Mouse (Mus musculus): Measurements from ENCODE around the gene Nrap. TPM values are rescaled to one million over a fixed set of nuclear protein-coding genes. Genes with fewer than 3 reads are reported as not detected.
"Not testable (repeated sequence)": the region's sequence is repeated elsewhere in the genome, so short reads cannot be mapped to it uniquely, and the experiment has no call there.

Nrap gene
- polyA plus RNA-seq, 1 experiment from 2014 or later: 0.14 TPM

GRCm38 (mm10) chr19:56424606-56425395, 35.0 kb upstream of the Nrap start:
- ATAC-seq (replicated peaks; ENCODE audit: low FRiP score) (no peak), DNase-seq (ENCODE audit: low spot score) (no peak)
- no peaks in the 10 kb centered on the region for H3K4me1 ChIP-seq (replicated peaks; ENCODE audit: control insufficient read depth, insufficient read depth, low read length)
- H3K27me3 ChIP-seq (replicated peaks; ENCODE audit: control insufficient read depth, insufficient read depth, low read length): no peaks in the 10 kb centered on the region
- H3K4me3 ChIP-seq (ENCODE audit: low read depth, low read length): no peak overlapping the region
- H3K9ac ChIP-seq (ENCODE audit: low read depth, low read length): no peak overlapping the region
- H3K36me3 ChIP-seq (ENCODE audit: control insufficient read depth, insufficient read depth, low read length): no peaks in the 10 kb centered on the region
- no peak overlapping the region for H3K4me2 ChIP-seq
- H3K27ac ChIP-seq (ENCODE audit: low read depth, low read length): no peak overlapping the region
- 85% methylated on average over 17 of the region's 17 CpGs for WGBS
- no peaks in the 10 kb centered on the region for H3K9me3 ChIP-seq (ENCODE audit: control insufficient read depth, low read length)

DNA sequence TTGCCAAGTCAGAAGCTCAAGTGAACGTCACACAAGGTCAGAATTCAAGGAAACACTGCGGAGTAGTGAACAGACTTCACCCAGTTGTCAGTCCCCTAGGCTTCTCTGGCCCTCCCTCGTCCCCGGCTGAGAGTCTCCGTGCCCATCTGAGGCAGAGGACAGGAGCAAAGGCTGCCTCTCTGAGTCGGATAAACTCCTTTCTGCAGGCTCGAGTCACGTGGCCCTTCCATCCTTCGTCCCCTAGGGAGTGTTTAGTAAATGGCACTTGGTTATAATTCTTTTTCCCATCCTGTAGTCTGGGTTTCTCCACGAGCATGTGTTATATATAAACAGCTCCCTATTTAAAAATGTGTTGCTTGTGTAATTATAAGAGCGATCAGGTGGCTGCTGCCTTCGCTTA, 33.5 kb upstream of the Nrap start:
- no peak overlapping the region for H3K4me3 ChIP-seq (ENCODE audit: low read depth, low read length)
- H3K27me3 ChIP-seq (replicated peaks; ENCODE audit: control insufficient read depth, insufficient read depth, low read length): no peaks in the 10 kb centered on the region
- H3K4me1 ChIP-seq (replicated peaks; ENCODE audit: control insufficient read depth, insufficient read depth, low read length): no peaks in the 10 kb centered on the region
- H3K9ac ChIP-seq (ENCODE audit: low read depth, low read length): no peak overlapping the region
- H3K27ac ChIP-seq (ENCODE audit: low read depth, low read length): no peak overlapping the region
- no peaks in the 10 kb centered on the region for H3K9me3 ChIP-seq (ENCODE audit: control insufficient read depth, low read length)
- no peak overlapping the region for H3K4me2 ChIP-seq
- no peak for ATAC-seq (replicated peaks; ENCODE audit: low FRiP score)
- no peaks in the 10 kb centered on the region for H3K36me3 ChIP-seq (ENCODE audit: control insufficient read depth, insufficient read depth, low read length)
- WGBS: 78% methylated on average over 12 of the region's 12 CpGs
- no peak for DNase-seq (ENCODE audit: low spot score)

GRCm38 (mm10) chr19:56422476-56423338, 32.9 kb upstream of the Nrap start:
- peak; percentile 72 for DNase-seq (ENCODE audit: low spot score)
- Histone ChIP-seq H3K4me2 (no peak overlapping the region), H3K27ac (ENCODE audit: low read depth, low read length) (no peak overlapping the region), H3K9ac (ENCODE audit: low read depth, low read length) (no peak overlapping the region), H3K36me3 (ENCODE audit: control insufficient read depth, insufficient read depth, low read length) (no peaks in the 10 kb centered on the region), H3K9me3 (ENCODE audit: control insufficient read depth, low read length) (no peaks in the 10 kb centered on the region), H3K27me3 (replicated peaks; ENCODE audit: control insufficient read depth, insufficient read depth, low read length) (no peaks in the 10 kb centered on the region), H3K4me3 (ENCODE audit: low read depth, low read length) (no peak overlapping the region), H3K4me1 (replicated peaks; ENCODE audit: control insufficient read depth, insufficient read depth, low read length) (no peaks in the 10 kb centered on the region)
- no peak for ATAC-seq (replicated peaks; ENCODE audit: low FRiP score)
- 46% methylated on average over 14 of the region's 14 CpGs for WGBS

- ATAC-seq (replicated peaks; ENCODE audit: low FRiP score): no peak
- Histone ChIP-seq H3K27ac (ENCODE audit: low read depth, low read length) (no peak overlapping the region), H3K4me2 (no peak overlapping the region), H3K9me3 (ENCODE audit: control insufficient read depth, low read length) (no peaks in the 10 kb centered on the region), H3K4me3 (ENCODE audit: low read depth, low read length) (no peak overlapping the region), H3K27me3 (replicated peaks; ENCODE audit: control insufficient read depth, insufficient read depth, low read length) (no peaks in the 10 kb centered on the region), H3K4me1 (replicated peaks; ENCODE audit: control insufficient read depth, insufficient read depth, low read length) (no peaks in the 10 kb centered on the region), H3K9ac (ENCODE audit: low read depth, low read length) (no peak overlapping the region), H3K36me3 (ENCODE audit: control insufficient read depth, insufficient read depth, low read length) (no peaks in the 10 kb centered on the region)
- no peak for DNase-seq (ENCODE audit: low spot score)
- 85% methylated on average over 3 of the region's 3 CpGs for WGBS
These were observed 30.5 kb upstream of the Nrap start for GRCm38 (mm10) chr19:56420345-56420744.

- no peaks in the 10 kb centered on the region for H3K9me3 ChIP-seq (ENCODE audit: control insufficient read depth, low read length)
- no peak for ATAC-seq (replicated peaks; ENCODE audit: low FRiP score)
- 80% methylated on average over 9 of the region's 9 CpGs for WGBS
- no peaks in the 10 kb centered on the region for H3K36me3 ChIP-seq (ENCODE audit: control insufficient read depth, insufficient read depth, low read length)
- no peaks in the 10 kb centered on the region for H3K4me1 ChIP-seq (replicated peaks; ENCODE audit: control insufficient read depth, insufficient read depth, low read length)
- H3K27ac ChIP-seq (ENCODE audit: low read depth, low read length): no peak overlapping the region
- no peak overlapping the region for H3K9ac ChIP-seq (ENCODE audit: low read depth, low read length)
- no peak for DNase-seq (ENCODE audit: low spot score)
- no peaks in the 10 kb centered on the region for H3K27me3 ChIP-seq (replicated peaks; ENCODE audit: control insufficient read depth, insufficient read depth, low read length)
- no peak overlapping the region for H3K4me2 ChIP-seq
- no peak overlapping the region for H3K4me3 ChIP-seq (ENCODE audit: low read depth, low read length)
These were observed 29.6 kb upstream of the Nrap start for GRCm38 (mm10) chr19:56419452-56419851.

- DNase-seq (ENCODE audit: low spot score): no peak
- no peaks in the 10 kb centered on the region for H3K36me3 ChIP-seq (ENCODE audit: control insufficient read depth, insufficient read depth, low read length)
- H3K4me2 ChIP-seq: no peak overlapping the region
- 84% methylated on average over 4 of the region's 4 CpGs for WGBS
- no peak overlapping the region for H3K9ac ChIP-seq (ENCODE audit: low read depth, low read length)
- H3K4me1 ChIP-seq (replicated peaks; ENCODE audit: control insufficient read depth, insufficient read depth, low read length): no peaks in the 10 kb centered on the region
- no peak overlapping the region for H3K4me3 ChIP-seq (ENCODE audit: low read depth, low read length)
- H3K27me3 ChIP-seq (replicated peaks; ENCODE audit: control insufficient read depth, insufficient read depth, low read length): no peaks in the 10 kb centered on the region
- no peak overlapping the region for H3K27ac ChIP-seq (ENCODE audit: low read depth, low read length)
- ATAC-seq (replicated peaks; ENCODE audit: low FRiP score): no peak
- no peaks in the 10 kb centered on the region for H3K9me3 ChIP-seq (ENCODE audit: control insufficient read depth, low read length)
These were observed 28.6 kb upstream of the Nrap start for GRCm38 (mm10) chr19:56418404-56418803.

GRCm38 (mm10) chr19:56409884-56410283, 20.0 kb upstream of the Nrap start:
- not testable (repeated sequence) for H3K4me2 ChIP-seq; H3K27me3 ChIP-seq (replicated peaks; ENCODE audit: control insufficient read depth, insufficient read depth, low read length); H3K4me3 ChIP-seq (ENCODE audit: low read depth, low read length); DNase-seq (ENCODE audit: low spot score); H3K4me1 ChIP-seq (replicated peaks; ENCODE audit: control insufficient read depth, insufficient read depth, low read length); H3K9ac ChIP-seq (ENCODE audit: low read depth, low read length); ATAC-seq (replicated peaks; ENCODE audit: low FRiP score); H3K36me3 ChIP-seq (ENCODE audit: control insufficient read depth, insufficient read depth, low read length); H3K27ac ChIP-seq (ENCODE audit: low read depth, low read length); H3K9me3 ChIP-seq (ENCODE audit: control insufficient read depth, low read length)
- 90% methylated on average over 4 of the region's 4 CpGs for WGBS

- Histone ChIP-seq H3K4me1 (replicated peaks; ENCODE audit: control insufficient read depth, insufficient read depth, low read length) (no peaks in the 10 kb centered on the region), H3K9me3 (ENCODE audit: control insufficient read depth, low read length) (no peaks in the 10 kb centered on the region), H3K4me3 (ENCODE audit: low read depth, low read length) (no peak overlapping the region), H3K27me3 (replicated peaks; ENCODE audit: control insufficient read depth, insufficient read depth, low read length) (no peaks in the 10 kb centered on the region), H3K27ac (ENCODE audit: low read depth, low read length) (no peak overlapping the region), H3K9ac (ENCODE audit: low read depth, low read length) (no peak overlapping the region), H3K4me2 (no peak overlapping the region), H3K36me3 (ENCODE audit: control insufficient read depth, insufficient read depth, low read length) (peaks cover 10% of the 10 kb centered on the region; the same call in 1 of the 2 replicates)
- WGBS: 94% methylated on average over 7 of the region's 7 CpGs
- no peak for ATAC-seq (replicated peaks; ENCODE audit: low FRiP score)
- no peak for DNase-seq (ENCODE audit: low spot score)
These were observed 16.7 kb upstream of the Nrap start for GRCm38 (mm10) chr19:56406581-56406980.
